Mouse (Mus musculus): ENCODE data around the gene Ucn2.
A peak's percentile ranks its signal among the peaks of the same experiment; 100 is the strongest.

Ucn2 gene

GRCm38 (mm10) chr9:108985710-108986109 is at the start of gene Ucn2:
Ucn2 (plus strand) TSS chr9:108986010.
- no peak for DNase-seq (ENCODE audit: low read depth, low spot score)

GRCm38 (mm10) chr9:108936418-108937364 is 49.1 kb upstream of the Ucn2 start, which contains the start of gene Uqcrc1:
Uqcrc1 (plus strand) TSS chr9:108936633.
- DNase-seq (ENCODE audit: low read depth, low spot score), result peak; percentile 99

DNA sequence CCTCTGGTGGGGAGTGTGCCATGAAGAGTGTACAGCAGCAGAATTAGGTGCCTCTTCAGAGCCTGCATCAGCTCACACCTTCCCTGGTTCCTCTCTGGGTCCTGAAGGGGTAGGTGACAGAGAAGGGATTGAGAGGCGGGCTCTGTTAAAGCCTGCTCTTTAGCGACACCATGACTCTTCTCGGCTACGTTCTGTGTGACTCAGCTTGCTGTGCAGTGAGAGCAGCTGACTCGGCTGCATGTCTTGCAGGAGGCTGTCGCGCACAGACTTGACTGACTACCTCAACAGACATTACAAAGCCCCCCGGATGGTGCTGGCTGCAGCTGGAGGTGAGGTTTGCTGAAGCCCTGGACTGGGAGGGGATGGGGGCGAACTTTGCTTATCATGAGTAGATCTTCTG is 40.7 kb upstream of the Ucn2 start:
- no peak for DNase-seq (ENCODE audit: low read depth, low spot score)

DNA sequence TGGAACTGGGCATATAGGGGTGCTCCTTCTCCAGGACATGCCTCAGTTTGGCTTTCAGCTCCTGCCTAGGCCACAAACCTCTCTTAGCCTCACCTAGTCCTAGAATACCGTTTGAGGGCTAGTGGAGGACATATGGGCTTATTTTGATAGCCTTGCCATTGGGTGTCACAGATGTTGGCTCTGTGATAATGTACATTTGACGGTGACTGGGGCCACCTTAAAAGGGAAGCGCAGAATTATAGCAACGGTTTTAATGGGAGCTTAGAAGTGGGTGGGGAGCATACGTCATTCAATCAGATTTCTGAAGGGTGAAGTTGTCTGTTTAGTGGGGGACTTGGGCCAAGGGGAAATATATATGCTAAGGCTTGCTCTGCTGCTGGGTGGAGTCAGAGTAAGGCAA is 40.2 kb upstream of the Ucn2 start:
- no peak for DNase-seq (ENCODE audit: low read depth, low spot score)

- DNase-seq (ENCODE audit: low read depth, low spot score), result no peak
Observed at GRCm38 (mm10) chr9:108949231-108949966, 36.4 kb upstream of the Ucn2 start.

- DNase-seq (ENCODE audit: low read depth, low spot score), result no peak
Observed at GRCm38 (mm10) chr9:108949967-108950728, 35.7 kb upstream of the Ucn2 start.

DNA sequence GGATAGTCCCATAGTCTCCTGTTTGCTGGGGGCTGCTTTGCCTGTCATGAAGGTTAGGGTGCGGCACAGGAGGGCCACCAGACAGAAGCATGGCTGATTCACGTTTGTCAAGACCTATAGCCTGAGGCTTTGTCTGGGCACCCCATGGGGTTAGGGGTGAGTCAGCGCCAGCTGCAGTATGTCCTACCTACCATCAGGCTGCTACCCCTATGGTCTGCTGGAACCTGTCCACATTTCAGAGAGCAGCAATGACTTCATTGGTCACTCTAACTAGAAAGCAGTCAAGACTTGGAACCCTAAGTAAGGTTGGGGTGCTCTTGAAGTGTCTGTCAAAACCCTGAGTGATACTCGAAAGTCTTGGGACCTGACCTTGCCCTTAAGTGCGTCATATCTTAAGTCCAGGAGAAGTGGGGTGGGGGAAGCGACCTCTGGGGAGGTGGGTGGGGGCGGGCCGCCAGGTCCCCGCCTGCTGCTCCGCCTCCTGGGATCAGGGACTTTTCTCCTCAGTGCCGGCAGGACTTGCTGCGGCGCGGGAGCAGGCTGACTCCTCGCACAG is 32.7 kb upstream of the Ucn2 start, which contains the start of gene Col7a1:
Gene Col7a1 (plus strand): TSS at position 506 of the 556 bp plus-strand sequence.
- peak; percentile 46 for DNase-seq (ENCODE audit: low read depth, low spot score)

- no peak for DNase-seq (ENCODE audit: low read depth, low spot score)
Observed at GRCm38 (mm10) chr9:108955241-108955640, 30.6 kb upstream of the Ucn2 start.

DNA sequence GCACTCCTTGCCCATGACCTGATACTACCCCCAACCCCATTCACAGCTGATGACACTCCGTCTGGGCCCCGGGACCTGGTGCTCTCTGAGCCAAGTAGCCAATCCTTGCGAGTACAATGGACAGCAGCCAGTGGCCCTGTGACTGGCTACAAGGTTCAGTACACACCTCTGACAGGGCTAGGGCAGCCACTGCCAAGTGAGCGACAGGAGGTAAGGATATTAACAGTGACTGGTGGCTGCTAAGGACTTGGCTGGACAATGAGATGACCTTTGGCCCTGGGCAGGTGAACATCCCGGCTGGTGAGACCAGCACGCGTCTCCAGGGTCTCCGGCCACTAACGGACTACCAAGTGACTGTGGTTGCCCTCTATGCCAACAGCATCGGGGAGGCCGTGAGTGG is 30.0 kb upstream of the Ucn2 start:
- DNase-seq (ENCODE audit: low read depth, low spot score), result no peak

- DNase-seq (ENCODE audit: low read depth, low spot score), result no peak
Observed at GRCm38 (mm10) chr9:108963577-108963976, 22.2 kb upstream of the Ucn2 start.

DNA sequence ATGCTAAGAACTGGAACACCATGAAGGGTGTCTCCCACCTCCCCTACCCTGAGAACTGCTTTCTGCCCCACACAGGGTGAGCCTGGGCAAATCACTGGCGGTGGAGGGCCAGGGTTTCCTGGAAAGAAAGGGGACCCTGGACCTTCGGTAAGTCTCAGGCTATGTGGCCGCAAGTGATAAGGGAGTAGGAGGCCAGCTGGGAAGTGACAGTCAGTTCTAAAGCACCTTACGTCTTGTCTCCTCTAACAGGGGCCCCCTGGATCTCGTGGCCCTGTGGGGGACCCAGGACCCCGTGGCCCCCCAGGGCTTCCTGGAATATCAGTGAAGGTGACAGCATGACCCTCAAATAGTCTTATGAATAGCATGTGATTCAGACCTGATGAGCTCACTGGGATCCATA is 21.5 kb upstream of the Ucn2 start:
- no peak for DNase-seq (ENCODE audit: low read depth, low spot score)

DNA sequence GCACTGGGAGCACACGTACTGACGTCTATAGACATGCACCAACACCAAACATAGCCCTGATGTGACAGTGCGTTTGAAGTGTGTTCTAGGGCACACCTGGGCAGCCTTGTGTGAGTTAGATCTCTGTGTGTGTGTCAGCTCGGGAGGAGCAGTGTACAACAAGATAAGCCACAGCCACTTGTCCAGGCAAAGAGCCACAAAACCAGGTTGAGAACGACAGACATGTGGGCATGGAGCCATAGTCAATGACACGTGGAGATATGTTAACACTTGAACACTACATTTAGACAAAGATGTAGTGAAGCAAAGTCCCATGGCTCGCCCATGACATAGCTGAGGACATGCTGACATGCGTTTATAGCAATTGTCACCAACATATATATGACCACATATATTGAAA is 15.2 kb upstream of the Ucn2 start:
- DNase-seq (ENCODE audit: low read depth, low spot score), result no peak

- no peak for DNase-seq (ENCODE audit: low read depth, low spot score)
Observed at GRCm38 (mm10) chr9:108976483-108976882, 9.3 kb upstream of the Ucn2 start.

GRCm38 (mm10) chr9:108977966-108978365 is 7.8 kb upstream of the Ucn2 start:
- DNase-seq (ENCODE audit: low read depth, low spot score), result no peak

DNA sequence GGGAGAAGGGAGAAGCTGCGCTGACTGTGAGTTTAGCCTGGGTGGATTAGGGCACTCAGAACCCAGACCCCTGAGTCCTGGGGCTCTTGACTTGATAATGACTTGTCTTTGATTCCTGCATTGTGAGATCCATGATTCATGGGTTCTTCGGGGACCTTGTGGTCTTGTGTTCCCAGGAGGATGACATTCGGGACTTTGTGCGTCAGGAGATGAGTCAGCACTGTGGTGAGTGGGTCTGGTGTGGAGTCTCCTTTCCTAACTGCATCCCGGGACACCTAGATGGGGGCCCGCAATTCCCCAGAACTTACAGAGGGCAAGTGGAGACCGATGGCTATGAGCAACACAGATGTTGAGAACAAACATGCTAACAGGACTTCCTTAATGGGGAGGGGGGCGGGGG is 3.3 kb upstream of the Ucn2 start:
- no peak for DNase-seq (ENCODE audit: low read depth, low spot score)

DNA sequence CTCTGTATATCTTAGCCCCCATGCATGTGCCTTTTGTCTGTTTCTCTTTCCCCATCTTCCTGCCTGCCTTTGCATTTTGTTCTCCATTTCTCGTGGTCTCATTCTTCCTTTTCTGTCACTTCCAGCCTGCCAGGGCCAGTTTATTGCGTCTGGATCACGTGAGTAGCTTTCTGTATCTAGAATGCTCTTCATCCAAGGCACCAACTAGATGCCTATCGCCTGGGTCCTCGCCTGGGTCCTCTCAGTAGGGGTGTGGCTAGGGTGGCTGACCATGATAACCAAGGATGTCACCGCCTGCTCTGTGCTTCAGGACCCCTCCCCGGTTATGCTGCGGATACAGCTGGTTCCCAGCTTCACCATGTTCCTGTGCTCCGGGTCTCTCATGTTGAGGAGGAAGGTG is 2.6 kb upstream of the Ucn2 start:
- DNase-seq (ENCODE audit: low read depth, low spot score), result no peak

DNA sequence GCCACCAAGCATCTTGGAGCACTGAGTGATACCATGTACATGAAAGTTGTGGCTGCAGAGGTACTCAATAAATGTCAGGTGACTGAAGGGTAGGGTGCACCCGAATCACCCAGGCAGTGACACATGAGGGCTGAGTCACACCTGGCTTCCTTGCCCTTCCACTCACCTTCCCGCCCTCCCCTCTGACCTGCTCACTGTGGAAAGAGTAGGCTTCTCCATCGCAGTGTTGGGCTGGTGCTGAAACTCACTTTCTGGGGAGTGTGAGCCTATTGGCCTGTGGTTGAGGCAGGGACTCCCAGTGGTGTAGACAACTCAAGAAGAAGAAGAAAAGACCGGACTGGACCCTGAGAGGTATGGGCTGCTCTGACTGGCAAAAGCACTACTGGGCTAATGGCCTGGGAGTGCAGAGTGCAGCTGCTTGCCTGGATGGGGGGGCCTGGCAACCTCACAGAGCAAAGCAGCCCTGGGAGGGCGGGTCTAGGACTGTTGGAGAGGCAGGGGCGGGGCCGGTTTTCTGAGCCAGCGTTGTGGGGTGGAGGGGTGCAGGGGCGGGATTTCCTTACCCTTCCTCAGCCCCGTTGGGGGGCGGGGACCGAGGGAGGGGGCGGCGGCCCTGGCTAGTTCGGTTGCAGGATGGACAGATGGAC is 2.0 kb downstream of the Ucn2 start:
- peak; percentile 58 for DNase-seq (ENCODE audit: low read depth, low spot score)

DNA sequence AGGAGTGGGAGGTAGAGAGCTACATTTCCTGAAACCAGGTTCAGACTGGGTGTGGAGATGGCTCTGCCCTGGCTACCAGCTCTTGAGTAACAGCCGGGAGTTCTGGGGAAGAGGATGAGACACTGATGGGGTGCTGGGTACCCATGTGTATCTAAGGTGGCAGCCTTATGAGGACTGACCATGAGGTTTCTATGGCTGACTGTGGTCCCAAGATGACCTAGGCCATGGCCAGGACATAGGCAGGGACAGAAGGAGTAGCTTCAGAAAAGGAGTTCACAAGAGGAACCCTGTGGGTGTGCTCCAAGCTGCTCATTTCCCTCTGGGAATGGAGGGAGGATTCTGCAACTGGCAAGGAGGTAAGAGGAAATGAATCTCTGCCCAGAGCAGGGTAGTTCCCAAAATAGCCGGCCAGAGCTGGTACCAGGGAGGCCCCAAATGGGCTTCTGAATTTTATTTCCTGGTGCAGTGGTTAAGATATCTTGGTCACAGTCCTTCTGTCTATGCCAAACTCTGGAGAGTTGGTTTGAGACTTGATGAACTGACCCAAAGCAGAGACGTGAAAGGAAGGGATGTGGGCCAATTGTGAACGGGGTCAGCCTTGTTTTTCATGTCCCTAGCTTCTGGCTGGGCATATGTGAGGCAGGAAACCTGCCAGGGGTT is 4.1 kb downstream of the Ucn2 start:
- DNase-seq (ENCODE audit: low read depth, low spot score), result no peak

GRCm38 (mm10) chr9:108990462-108990820 is 4.6 kb downstream of the Ucn2 start:
- no peak for DNase-seq (ENCODE audit: low read depth, low spot score)

DNA sequence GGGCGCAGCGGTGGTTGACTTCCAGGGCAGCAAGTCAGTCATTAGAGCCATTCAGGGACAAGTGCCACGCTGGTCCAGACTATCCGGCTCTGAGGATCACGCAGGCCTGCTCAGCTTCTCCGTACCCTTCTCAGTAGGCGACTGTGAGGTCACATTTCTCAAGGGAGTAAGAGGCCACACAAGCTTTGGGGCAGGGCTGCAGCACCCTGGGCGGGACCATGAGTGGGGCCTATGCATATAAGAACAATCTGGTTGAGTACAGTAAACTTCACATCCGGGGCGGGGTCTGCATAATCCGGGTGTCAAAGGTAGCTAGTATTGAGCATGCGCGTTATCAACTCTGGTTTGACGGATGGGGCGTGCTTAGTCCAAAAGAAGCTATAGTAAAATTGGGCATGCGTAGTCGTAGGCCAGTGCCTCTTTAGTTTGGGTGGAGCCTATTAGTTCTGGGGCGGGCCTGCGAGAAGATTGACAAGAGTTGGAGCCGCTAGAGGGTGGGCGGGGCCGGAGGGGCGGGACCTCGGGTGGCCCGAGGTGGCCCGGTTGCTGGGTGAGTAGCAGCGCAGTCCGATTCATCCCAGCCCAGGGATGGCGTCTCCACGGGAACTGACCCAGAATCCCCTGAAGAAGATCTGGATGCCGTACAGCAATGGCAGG is 5.7 kb downstream of the Ucn2 start, which contains the start of gene Pfkfb4:
Gene Pfkfb4 (plus strand): TSS at position 351 of the 657 bp plus-strand sequence.
- peak; percentile 100 for DNase-seq (ENCODE audit: low read depth, low spot score)
